Mouse (Mus musculus) left cerebral cortex, postnatal 10 days (tissue): ENCODE measurements at regions not wholly inside any gene's neighbourhood (a gene's known extent, or its start where the extent isn't known, plus 50 kb on each side); places are given as distances from the start of the nearest gene placed in this dataset. TPM values are rescaled to one million over a fixed set of nuclear protein-coding genes. Genes with fewer than 3 reads are reported as not detected.

Experiments used
- DNase-seq, 2 experiments: peaks; one replicate each; pipeline ENCODE4 v3.0.0; 2021 to 2022; ENCODE audit warnings: low spot score in 2 of 2, mixed read lengths in 1 of 2; ENCODE audit errors: extremely low spot score in 1 of 2
- intact Hi-C: fragments of 180-260 bp; cut with DNase I; formaldehyde crosslinking; loops from one replicate; pipeline ENCODE4 v1.15.1; 2025
- microRNA-seq: library from miRNA; unstranded; fragments of <30 nt; microRNA quantifications from one replicate; pipeline ENCODE4 v1.2.0, GENCODE M21; 2022

GRCm38 (mm10) chrX:12844431-12844830, 82.6 kb upstream of the Med14 start:
- intact Hi-C loops, result loop anchor here (5.0 kb wide), 1 partner anchor 82 kb away; the partner anchor contains the start of gene Med14
- DNase-seq, result no peak

GRCm38 (mm10) chrX:12841021-12841325, 79.1 kb upstream of the Med14 start:
- intact Hi-C loops, result loop anchor here (5.0 kb wide), 1 partner anchor 79 kb away; the partner anchor contains the start of gene Med14
- no peak for DNase-seq

- peak; percentile 83 to 92 for DNase-seq
- intact Hi-C loops, result loop anchor here (5.0 kb wide), 1 partner anchor 78 kb away; the partner anchor contains the start of gene Med14
Measured at GRCm38 (mm10) chrX:12840160-12841020, 78.5 kb upstream of the Med14 start.

- intact Hi-C loops, result loop anchor here (5.0 kb wide), 2 partner anchors 77 to 162 kb away; partner anchors contain the start of gene Med14
Measured at GRCm38 (mm10) chrX:12839406-12840159, 77.7 kb upstream of the Med14 start.

GRCm38 (mm10) chrX:12837821-12838220, 75.9 kb upstream of the Med14 start:
- no peak for DNase-seq
- intact Hi-C loops, result loop anchor here (5.0 kb wide), 1 partner anchor 161 kb away; no protein-coding TSS in a partner anchor

More at GRCm38 (mm10) chrX:12839406-12840159, 77.7 kb upstream of the Med14 start:
- peak in 1 of 2 experiments; percentile 46 for DNase-seq

- no peak for DNase-seq
- intact Hi-C loops, result loop anchor here (5.0 kb wide), 1 partner anchor 157 kb away; no protein-coding TSS in a partner anchor
Measured at GRCm38 (mm10) chrX:12834681-12835080, 72.8 kb upstream of the Med14 start.

- no peak for DNase-seq
- intact Hi-C loops, result no loop called here
Measured at GRCm38 (mm10) chrX:12832709-12833108, 70.8 kb upstream of the Med14 start.

- DNase-seq, result no peak
- intact Hi-C loops, result no loop called here
Measured at GRCm38 (mm10) chrX:12829165-12829564, 67.3 kb upstream of the Med14 start.

GRCm38 (mm10) chrX:12827299-12827872, 65.5 kb upstream of the Med14 start:
- DNase-seq, result no peak
- intact Hi-C loops, result no loop called here

GRCm38 (mm10) chrX:12826646-12827045, 64.8 kb upstream of the Med14 start:
- intact Hi-C loops, result no loop called here
- DNase-seq, result no peak

- intact Hi-C loops, result no loop called here
- no peak for DNase-seq
Measured at GRCm38 (mm10) chrX:12825262-12825661, 63.4 kb upstream of the Med14 start.

- DNase-seq, result no peak
- intact Hi-C loops, result no loop called here
Measured at GRCm38 (mm10) chrX:12824497-12824896, 62.6 kb upstream of the Med14 start.

GRCm38 (mm10) chrX:12822777-12823176, 60.9 kb upstream of the Med14 start:
- peak in 1 of 2 experiments; percentile 23 for DNase-seq
- intact Hi-C loops, result no loop called here

GRCm38 (mm10) chrX:12813083-12813660, 51.3 kb upstream of the Med14 start:
- intact Hi-C loops, result no loop called here
- DNase-seq, result no peak

Small RNA genes in the stretch of these regions (microRNA-seq; reads per million reads assigned to microRNA genes)
- not detected for gene Gm25063
